In genomic region chr2:30642810-30643209, GRCm38 (mm10) we compare ENCODE assay signal across 13 mouse cellular contexts. TPM values are rescaled to one million over a fixed set of nuclear protein-coding genes. Genes with fewer than 3 reads are reported as not detected.
DNase-seq lines count a peak whose midpoint lies in the region; ATAC-seq and TF ChIP-seq lines count a peak whose summit lies in the region.
"Had no signal": no experiment of that assay in that cellular context is flagged by ENCODE, and none has a peak within 500 bp of the region (broad histone marks: within the 10 kb centered on the region; RNA-seq: fewer than 3 reads in every experiment).

No protein-coding gene starts in this region.

- no peak overlapping the region for H3K9ac ChIP-seq in forebrain, postnatal 0 days
- no peak overlapping the region for H3K9ac ChIP-seq in midbrain, embryonic 12.5 days (replicated peaks)
- no peak overlapping the region for H3K9ac ChIP-seq in midbrain, embryonic 11.5 days (ENCODE audit: low read length)
- H3K9ac ChIP-seq in hindbrain, embryonic 14.5 days, result no peak overlapping the region
- H3K9ac ChIP-seq in neural tube, embryonic 14.5 days (replicated peaks; ENCODE audit: low read depth, low read length), result no peak overlapping the region; the same call in 1 of the 2 replicates
- H3K9ac ChIP-seq: liver, embryonic 14.5 days had no signal

- H3K9me3 ChIP-seq in forebrain, embryonic 10.5 days, result no peaks in the 10 kb centered on the region
- no peaks in the 10 kb centered on the region for H3K9me3 ChIP-seq in forebrain, postnatal 0 days (ENCODE audit: low read length)
- no peaks in the 10 kb centered on the region for H3K9me3 ChIP-seq in midbrain, embryonic 12.5 days
- H3K9me3 ChIP-seq in midbrain, embryonic 11.5 days (ENCODE audit: control insufficient read depth, low read length), result no peaks in the 10 kb centered on the region
- no peaks in the 10 kb centered on the region for H3K9me3 ChIP-seq in hindbrain, embryonic 14.5 days (ENCODE audit: control insufficient read depth, low read length)
- H3K9me3 ChIP-seq in neural tube, embryonic 14.5 days (ENCODE audit: control insufficient read depth, low read length), result no peaks in the 10 kb centered on the region

- no peak overlapping the region for H3K4me2 ChIP-seq in forebrain, postnatal 0 days (ENCODE audit: low read depth)
- H3K4me2 ChIP-seq in midbrain, embryonic 12.5 days (replicated peaks), result no peak overlapping the region
- H3K4me2 ChIP-seq in midbrain, embryonic 11.5 days, result no peak overlapping the region
- H3K4me2 ChIP-seq in hindbrain, embryonic 14.5 days (replicated peaks), result no peak overlapping the region
- H3K4me2 ChIP-seq in neural tube, embryonic 14.5 days (ENCODE audit: low read depth, low read length), result no peak overlapping the region

- no peaks in the 10 kb centered on the region for H3K27me3 ChIP-seq in forebrain, embryonic 10.5 days (ENCODE audit: poor library complexity, severe bottlenecking)
- no peaks in the 10 kb centered on the region for H3K27me3 ChIP-seq in forebrain, postnatal 0 days (ENCODE audit: insufficient read depth, low read length)
- 0 out of 2 replicates have a peak, but pooled peaks cover 4% of the 10 kb centered on the region for H3K27me3 ChIP-seq in midbrain, embryonic 12.5 days
- H3K27me3 ChIP-seq in midbrain, embryonic 11.5 days (ENCODE audit: control insufficient read depth, insufficient read depth, low read length), result no peaks in the 10 kb centered on the region
- no peaks in the 10 kb centered on the region for H3K27me3 ChIP-seq in hindbrain, embryonic 14.5 days (ENCODE audit: control insufficient read depth, insufficient read depth, low read length)
- H3K27me3 ChIP-seq in neural tube, embryonic 14.5 days (ENCODE audit: control insufficient read depth, insufficient read depth, low read length), result no peaks in the 10 kb centered on the region

- 62% methylated on average over 5 of the region's 5 CpGs for WGBS in forebrain, embryonic 10.5 days
- 48% methylated on average over 5 of the region's 5 CpGs for WGBS in forebrain, postnatal 0 days
- WGBS in midbrain, embryonic 12.5 days, result 48% methylated on average over 5 of the region's 5 CpGs
- 59% methylated on average over 5 of the region's 5 CpGs for WGBS in midbrain, embryonic 11.5 days
- WGBS in hindbrain, embryonic 14.5 days, result 31% methylated on average over 5 of the region's 5 CpGs
- WGBS in neural tube, embryonic 14.5 days, result 13% methylated on average over 5 of the region's 5 CpGs

- peak overlapping the region; percentile 90 for H3K27ac ChIP-seq in forebrain, embryonic 10.5 days
- H3K27ac ChIP-seq in forebrain, postnatal 0 days (ENCODE audit: low read depth, low read length), result no peak overlapping the region
- peak overlapping the region; percentile 36; the same call in 1 of the 2 replicates for H3K27ac ChIP-seq in midbrain, embryonic 12.5 days (replicated peaks)
- no peak overlapping the region for H3K27ac ChIP-seq in midbrain, embryonic 11.5 days (ENCODE audit: low read depth, low read length)
- peak overlapping the region; percentile 43; the same call in 1 of the 2 replicates for H3K27ac ChIP-seq in hindbrain, embryonic 14.5 days
- peak overlapping the region; percentile 55; the same call in 1 of the 2 replicates for H3K27ac ChIP-seq in neural tube, embryonic 14.5 days (ENCODE audit: low read depth, low read length)
- H3K27ac ChIP-seq: heart, adult 2 months; liver, embryonic 14.5 days had no signal

- no peak overlapping the region for H3K4me3 ChIP-seq in forebrain, embryonic 10.5 days
- no peak overlapping the region for H3K4me3 ChIP-seq in forebrain, postnatal 0 days (ENCODE audit: low read depth, low read length)
- no peak overlapping the region for H3K4me3 ChIP-seq in midbrain, embryonic 12.5 days
- no peak overlapping the region for H3K4me3 ChIP-seq in midbrain, embryonic 11.5 days (ENCODE audit: low read depth, low read length)
- H3K4me3 ChIP-seq in hindbrain, embryonic 14.5 days (replicated peaks; ENCODE audit: low read length), result no peak overlapping the region
- H3K4me3 ChIP-seq in neural tube, embryonic 14.5 days (ENCODE audit: low read depth, low read length), result no peak overlapping the region
- H3K4me3 ChIP-seq: heart, adult 2 months had no signal

- H3K4me1 ChIP-seq in forebrain, embryonic 10.5 days, result peaks cover 78% of the 10 kb centered on the region
- peaks cover 15% of the 10 kb centered on the region for H3K4me1 ChIP-seq in forebrain, postnatal 0 days (ENCODE audit: insufficient read depth)
- peaks cover 44% of the 10 kb centered on the region for H3K4me1 ChIP-seq in midbrain, embryonic 12.5 days
- H3K4me1 ChIP-seq in midbrain, embryonic 11.5 days (ENCODE audit: control insufficient read depth, insufficient read depth, low read length), result peaks cover 39% of the 10 kb centered on the region
- H3K4me1 ChIP-seq in hindbrain, embryonic 14.5 days (replicated peaks; ENCODE audit: control insufficient read depth, insufficient read depth, low read length), result peaks cover 49% of the 10 kb centered on the region
- peaks cover 23% of the 10 kb centered on the region for H3K4me1 ChIP-seq in neural tube, embryonic 14.5 days (ENCODE audit: control insufficient read depth, insufficient read depth, low read length)

- DNase-seq in forebrain, embryonic 10.5 days (ENCODE audit: extremely low spot score, low spot score), result no peak
- no peak for DNase-seq in forebrain, postnatal 0 days
- DNase-seq in midbrain, embryonic 11.5 days (ENCODE audit: low spot score, missing footprints), result no peak
- DNase-seq in hindbrain, embryonic 14.5 days (ENCODE audit: low spot score), result no peak
- DNase-seq in yolk sac, embryonic 10.5 days (ENCODE audit: low spot score), result no peak
- no peak for DNase-seq in gastrocnemius, adult 8-10 months (ENCODE audit: low spot score in 2 of 2)
- DNase-seq: cerebellum, adult 8-10 months; heart, adult 2 months; spleen, adult 18-20 months had no signal

- no peak for TF ChIP-seq CTCF in forebrain, postnatal 0 days (IDR thresholded peaks at IDR 0.05; ENCODE audit: low read depth)

- no peaks in the 10 kb centered on the region for H3K36me3 ChIP-seq in forebrain, embryonic 10.5 days (replicated peaks)
- no peaks in the 10 kb centered on the region for H3K36me3 ChIP-seq in forebrain, postnatal 0 days (ENCODE audit: insufficient read depth)
- H3K36me3 ChIP-seq in midbrain, embryonic 12.5 days, result no peaks in the 10 kb centered on the region
- no peaks in the 10 kb centered on the region for H3K36me3 ChIP-seq in midbrain, embryonic 11.5 days (ENCODE audit: control insufficient read depth, insufficient read depth, low read length)
- no peaks in the 10 kb centered on the region for H3K36me3 ChIP-seq in hindbrain, embryonic 14.5 days (replicated peaks; ENCODE audit: control insufficient read depth, insufficient read depth)
- H3K36me3 ChIP-seq in neural tube, embryonic 14.5 days (ENCODE audit: control insufficient read depth, insufficient read depth, low read length), result no peaks in the 10 kb centered on the region

- no peak for ATAC-seq in forebrain, postnatal 0 days
- no peak for ATAC-seq in midbrain, embryonic 12.5 days (ENCODE audit: low FRiP score, low read depth)
- ATAC-seq in midbrain, embryonic 11.5 days (ENCODE audit: low FRiP score), result no peak
- no peak for ATAC-seq in hindbrain, embryonic 14.5 days (ENCODE audit: low FRiP score)
- no peak for ATAC-seq in neural tube, embryonic 14.5 days (ENCODE audit: low read depth)

RNA-seq across cellular contexts. Expression of gene Cstad, which starts 48.0 kb away (rescaled TPM):
- polyA plus RNA-seq in forebrain, embryonic 10.5 days (2016; fragmentation: Nextera tagmentation; extraction: Ambion mirVana), result 0.35 TPM in 1 of 2 replicates, not detected in the other
- 3.8 and 4.1 TPM in 2 replicates for total RNA-seq in forebrain, postnatal 0 days (2014; rRNA removed)
- 0.65 and 1.2 TPM in 2 replicates for polyA plus RNA-seq in forebrain, postnatal 0 days (2015; fragmentation: Nextera tagmentation; extraction: Ambion mirVana)
- 0.68 and 0.77 TPM in 2 replicates for polyA plus RNA-seq in midbrain, embryonic 12.5 days (2016; fragmentation: Nextera tagmentation; extraction: Ambion mirVana)
- 0.21 and 0.74 TPM in 2 replicates for polyA plus RNA-seq in midbrain, embryonic 11.5 days (2014; fragmentation: Nextera tagmentation; extraction: Ambion mirVana)
- 1.6 TPM in 1 of 2 replicates, not detected in the other for polyA plus RNA-seq in hindbrain, embryonic 14.5 days (2014; fragmentation: Nextera tagmentation; extraction: Ambion mirVana)
- polyA plus RNA-seq in neural tube, embryonic 14.5 days (2014; fragmentation: Nextera tagmentation; extraction: Ambion mirVana), result 1.2 and 1.3 TPM in 2 replicates
- total RNA-seq in gastrocnemius, adult 8-10 months (2022), result 1 to 10 TPM in 2 of 4 experiments, under 1 TPM in 2; 0.41 to 1.7 (median 0.77) TPM
- total RNA-seq: megakaryocyte progenitor cell, adult 5-6 weeks had no signal

Comparison
In these comparisons a context has a peak if more than half of its experiments do, and no peak if none do; other contexts are left out.
1. H3K27ac ChIP-seq: peak in forebrain, embryonic 10.5 days (single experiment), midbrain, embryonic 12.5 days (single experiment), hindbrain, embryonic 14.5 days (single experiment) and neural tube, embryonic 14.5 days (single experiment); none in forebrain, postnatal 0 days (single experiment) and midbrain, embryonic 11.5 days (single experiment).